Mouse (Mus musculus): ENCODE data around the gene Inpp5d. TPM values are rescaled to one million over a fixed set of nuclear protein-coding genes. Genes with fewer than 3 reads are reported as not detected.
"Not testable (repeated sequence)": the region's sequence is repeated elsewhere in the genome, so short reads cannot be mapped to it uniquely, and the experiment has no call there.

Inpp5d gene
- total RNA-seq, 2 experiments from 2014 or later, result 21.7 to 22.1 TPM

DNA sequence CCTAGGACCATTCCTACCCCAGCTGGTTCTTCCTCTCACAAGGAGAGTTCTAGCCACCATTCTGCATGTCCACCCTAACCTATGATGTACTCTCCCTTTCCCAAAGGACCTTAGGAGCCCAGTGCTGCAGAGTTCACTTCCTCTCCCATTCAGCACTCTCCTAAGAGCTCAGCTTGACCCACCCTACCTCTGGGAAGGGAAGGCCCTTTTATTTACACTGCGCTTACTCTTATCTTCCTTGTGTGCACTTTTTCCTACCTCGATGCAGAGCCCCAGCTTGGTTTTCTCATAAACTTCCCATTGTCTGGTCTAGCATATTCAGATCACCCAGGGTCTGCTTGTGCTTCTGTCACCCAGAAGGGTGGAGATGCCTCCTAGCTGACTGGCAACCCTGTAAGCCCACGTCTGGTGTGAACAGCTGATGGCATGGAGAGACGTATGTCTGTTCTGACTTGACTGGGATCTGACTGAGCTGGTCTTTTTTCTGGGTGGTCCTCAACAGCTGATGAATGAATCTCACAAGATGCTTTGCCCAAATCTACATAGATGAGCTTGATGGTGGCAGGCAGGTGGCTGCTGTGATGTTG lies 29.2 kb downstream of the Inpp5d start:
- intact Hi-C loops (cut with DNase I), result no loop called here
- DNase-seq (ENCODE audit: low spot score in 2 of 2), result no peak

DNA sequence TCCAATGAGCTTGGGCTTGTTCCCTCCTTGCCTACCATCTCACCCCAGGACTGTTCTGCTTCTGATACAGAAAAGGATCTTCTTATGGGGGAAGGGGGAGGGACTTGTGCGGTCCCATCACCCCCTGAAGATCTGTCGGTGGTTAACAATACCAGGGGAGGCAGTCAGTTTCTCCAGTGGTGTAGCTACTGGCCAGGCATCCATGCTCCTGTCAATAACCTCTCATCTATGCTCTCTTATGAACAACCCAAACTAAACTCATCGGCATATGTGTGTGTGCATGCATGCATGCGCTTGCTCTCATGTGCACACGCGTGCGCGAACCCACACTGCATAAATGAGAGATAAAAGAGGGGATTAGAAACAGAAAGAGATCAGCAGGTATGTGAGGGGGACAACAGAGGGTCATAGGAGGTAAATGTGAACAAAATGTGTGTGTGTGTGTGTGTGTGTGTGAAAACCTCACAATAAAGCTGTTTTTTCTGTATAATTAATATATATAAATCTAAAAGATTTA lies 29.9 kb downstream of the Inpp5d start:
- no peak for DNase-seq (ENCODE audit: low spot score in 2 of 2)

DNA sequence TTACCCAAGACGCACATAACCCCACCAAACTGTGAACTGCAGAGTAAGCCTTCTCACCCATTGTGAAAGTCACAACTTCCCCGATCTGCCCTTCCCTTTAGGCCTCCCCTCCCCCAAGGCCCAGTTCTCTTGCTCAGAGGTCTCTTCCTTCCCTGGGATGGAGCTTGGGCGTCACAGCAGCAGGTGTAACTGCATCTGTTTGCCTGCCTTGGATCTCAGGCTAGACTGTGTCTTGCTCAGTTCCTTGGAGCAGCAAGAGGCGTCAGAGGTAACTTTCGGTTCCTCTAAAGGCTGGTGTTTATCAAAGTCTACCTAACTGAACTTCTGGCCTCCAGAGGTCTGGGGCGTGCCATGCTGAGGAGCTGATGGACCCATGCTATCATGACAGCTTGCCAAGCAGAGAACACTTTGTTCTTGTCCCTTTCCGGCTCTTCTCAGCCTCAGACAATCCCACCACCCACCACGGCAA lies 30.5 kb downstream of the Inpp5d start:
- DNase-seq (ENCODE audit: low spot score in 2 of 2), result peak; percentile 23 to 62
- intact Hi-C loops (cut with DNase I), result no loop called here

More for the DNA sequence above, 29.9 kb downstream of the Inpp5d start:
- intact Hi-C loops (cut with DNase I), result no loop called here

DNA sequence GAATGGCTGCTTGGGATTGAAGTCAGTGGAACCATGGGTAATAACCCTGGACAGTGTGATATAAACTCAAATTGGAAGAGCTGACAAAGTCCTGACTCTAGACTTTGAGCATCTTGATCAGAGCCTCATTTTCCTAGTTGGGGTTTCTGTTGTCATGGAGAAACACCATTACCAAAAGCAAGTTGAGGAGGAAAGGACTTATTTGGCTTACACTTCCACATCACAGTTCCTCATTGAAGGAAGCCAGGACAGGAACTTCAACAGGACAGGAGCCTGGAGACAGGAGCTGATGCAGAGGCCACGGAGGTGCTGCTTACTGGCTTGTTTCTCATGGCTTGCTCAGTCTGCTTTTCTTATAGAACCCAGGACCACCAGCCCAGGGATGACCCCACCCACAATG lies 31.3 kb downstream of the Inpp5d start:
- DNase-seq (ENCODE audit: low spot score in 2 of 2), result no peak
- intact Hi-C loops (cut with DNase I), result no loop called here

DNA sequence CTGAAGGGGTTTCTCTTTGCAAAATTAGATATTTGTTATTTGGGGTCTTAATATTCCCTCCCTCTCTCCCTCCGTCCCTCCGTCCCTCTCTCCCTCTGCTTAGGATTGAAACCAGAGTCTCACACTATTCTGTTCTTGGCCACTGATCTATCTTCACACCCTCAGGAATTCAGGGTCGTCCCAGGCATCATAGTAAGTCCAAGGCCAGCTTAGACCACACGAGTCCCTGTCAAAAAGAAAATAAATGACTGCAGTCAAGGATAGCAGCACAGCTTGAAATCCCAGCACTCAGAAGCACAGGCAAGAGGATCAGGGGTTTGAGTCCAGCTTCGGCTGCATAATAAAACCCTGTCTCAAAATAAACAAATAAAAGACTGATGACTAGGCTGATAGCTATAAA lies 35.0 kb downstream of the Inpp5d start:
- no peak for DNase-seq (ENCODE audit: low spot score in 2 of 2)
- intact Hi-C loops (cut with DNase I), result no loop called here

DNA sequence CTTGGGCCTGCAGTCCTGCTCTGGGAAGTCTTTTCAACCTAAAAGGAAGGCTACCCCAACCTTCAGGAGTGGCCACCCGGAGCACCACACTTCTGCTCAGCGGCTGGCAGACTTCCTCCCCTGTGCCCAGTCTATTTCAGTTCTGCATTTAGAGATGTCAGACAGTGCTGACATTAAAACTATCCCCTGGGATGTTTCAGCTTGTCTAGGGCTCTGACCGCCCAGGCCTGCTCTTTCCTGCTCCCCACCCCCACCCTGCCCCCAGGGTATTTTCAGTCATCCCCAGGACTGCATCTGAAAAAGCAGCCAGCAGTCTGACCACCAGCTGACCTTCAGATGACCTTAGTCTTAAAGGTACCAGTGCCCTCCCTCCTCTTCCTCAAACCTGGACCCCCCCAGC lies 38.0 kb downstream of the Inpp5d start:
- DNase-seq (ENCODE audit: low spot score in 2 of 2), result peak; percentile 40 to 45
- intact Hi-C loops (cut with DNase I), result no loop called here

DNA sequence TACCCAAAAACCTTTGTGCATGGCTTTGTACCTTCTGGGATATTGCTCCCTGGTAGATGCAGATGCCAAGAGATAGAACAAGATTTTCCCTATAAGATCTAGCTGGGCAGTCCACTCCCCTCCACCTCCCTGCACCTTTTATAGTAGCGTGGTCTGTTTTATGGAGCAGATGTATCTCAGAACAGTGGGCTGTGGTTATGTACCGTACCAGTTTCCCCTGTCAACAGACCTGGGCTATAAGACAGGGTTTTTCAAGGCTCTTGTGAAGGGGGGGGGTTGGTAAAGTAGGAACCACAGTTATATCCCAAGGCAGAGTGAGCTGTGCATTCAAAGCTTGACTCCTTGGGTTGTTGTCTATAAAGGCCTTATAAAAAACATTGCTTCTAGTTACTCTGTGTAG lies 38.4 kb downstream of the Inpp5d start:
- intact Hi-C loops (cut with DNase I), result no loop called here
- DNase-seq (ENCODE audit: low spot score in 2 of 2), result no peak

DNA sequence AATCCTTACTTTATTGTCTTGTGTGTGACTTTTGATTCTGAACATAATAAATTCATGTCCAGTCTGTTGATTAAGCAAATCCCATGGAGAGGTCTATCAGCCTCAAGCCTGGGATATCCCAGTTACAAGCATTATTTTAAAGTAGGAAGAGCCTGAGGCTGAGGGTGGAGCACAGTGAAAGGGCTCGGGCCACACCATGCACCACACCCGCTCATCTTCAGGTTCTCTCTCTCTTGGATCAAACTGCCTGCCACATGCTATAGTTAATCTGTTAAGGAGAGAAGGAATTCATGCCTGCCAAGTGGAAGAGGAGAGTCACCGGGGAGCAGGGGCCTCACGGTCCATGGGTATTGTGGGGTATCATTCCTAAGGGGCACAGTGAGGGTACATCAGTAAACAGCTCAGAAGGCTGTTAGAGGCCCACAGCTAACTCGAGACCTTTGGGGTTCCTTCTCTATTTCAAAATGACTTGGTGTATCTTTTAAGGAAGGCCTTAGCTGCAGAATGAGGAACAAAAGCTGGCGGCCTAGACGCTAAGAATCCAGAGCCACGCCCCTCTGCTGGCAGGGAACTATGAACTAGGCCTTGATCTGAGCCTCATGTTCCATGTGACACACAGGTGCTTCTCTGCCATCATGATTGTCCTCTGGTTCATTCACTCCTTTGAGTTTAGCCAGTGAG lies 39.0 kb downstream of the Inpp5d start:
- intact Hi-C loops (cut with DNase I), result no loop called here

DNA sequence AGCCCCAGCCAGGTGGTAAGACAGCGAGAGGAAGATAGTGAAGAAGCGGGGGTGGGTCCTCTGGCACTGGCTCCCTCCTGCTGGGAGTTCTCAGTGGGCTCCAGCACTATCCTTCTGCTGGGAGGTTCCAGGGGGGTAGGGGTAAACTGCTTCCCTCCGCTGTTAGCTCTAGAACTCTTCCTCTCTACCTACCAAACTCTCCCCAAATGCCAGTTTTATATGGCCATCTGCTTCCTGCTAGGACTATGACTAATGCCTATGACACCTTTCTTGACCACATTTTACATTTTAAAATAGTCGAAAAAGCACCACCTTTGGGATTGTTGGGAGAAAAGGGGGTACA lies 39.5 kb downstream of the Inpp5d start:
- intact Hi-C loops (cut with DNase I), result no loop called here
- no peak for DNase-seq (ENCODE audit: low spot score in 2 of 2)

More for the DNA sequence above, 39.0 kb downstream of the Inpp5d start:
- peak; percentile 38 to 63 for DNase-seq (ENCODE audit: low spot score in 2 of 2)

DNA sequence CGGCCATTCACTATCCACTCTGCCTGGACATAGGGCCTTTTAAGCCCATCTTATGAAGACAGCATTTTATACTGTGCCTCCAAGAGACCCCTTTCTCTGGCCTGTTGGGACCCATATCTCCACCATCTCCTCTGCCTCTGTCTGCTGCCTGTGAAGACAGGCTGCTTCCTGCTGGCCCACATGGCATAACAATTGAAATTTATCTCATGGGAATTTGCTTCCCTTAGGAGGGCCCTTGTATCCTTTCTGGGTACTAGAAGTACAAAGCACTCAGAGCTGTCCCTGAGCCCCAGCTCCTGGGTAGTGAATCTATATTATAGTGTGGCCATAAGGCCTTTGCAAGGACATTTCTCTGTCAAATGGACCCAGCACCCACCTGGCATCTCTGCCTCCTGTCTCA lies 40.6 kb downstream of the Inpp5d start:
- intact Hi-C loops (cut with DNase I), result no loop called here
- no peak for DNase-seq (ENCODE audit: low spot score in 2 of 2)

DNA sequence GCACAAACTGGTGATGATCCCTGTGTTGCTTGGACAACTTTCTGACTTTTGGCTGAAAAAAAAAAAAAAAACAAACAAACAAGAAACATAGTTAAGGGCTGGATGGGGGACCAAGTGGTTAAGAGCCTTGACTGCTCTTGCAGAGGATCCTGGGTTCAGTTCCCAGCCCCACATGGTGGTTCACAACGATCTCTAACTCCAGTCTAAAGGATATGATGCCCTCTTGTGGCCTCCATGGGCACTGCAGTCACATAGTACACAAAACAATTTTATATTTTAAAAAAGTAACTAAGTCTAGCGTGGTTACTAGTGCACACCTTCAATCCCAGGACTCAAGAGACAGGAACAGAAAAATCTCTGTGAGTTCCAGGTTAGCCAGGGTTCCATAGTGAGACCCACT lies 43.9 kb downstream of the Inpp5d start:
- DNase-seq (ENCODE audit: low spot score in 2 of 2), result no peak
- intact Hi-C loops (cut with DNase I), result no loop called here

DNA sequence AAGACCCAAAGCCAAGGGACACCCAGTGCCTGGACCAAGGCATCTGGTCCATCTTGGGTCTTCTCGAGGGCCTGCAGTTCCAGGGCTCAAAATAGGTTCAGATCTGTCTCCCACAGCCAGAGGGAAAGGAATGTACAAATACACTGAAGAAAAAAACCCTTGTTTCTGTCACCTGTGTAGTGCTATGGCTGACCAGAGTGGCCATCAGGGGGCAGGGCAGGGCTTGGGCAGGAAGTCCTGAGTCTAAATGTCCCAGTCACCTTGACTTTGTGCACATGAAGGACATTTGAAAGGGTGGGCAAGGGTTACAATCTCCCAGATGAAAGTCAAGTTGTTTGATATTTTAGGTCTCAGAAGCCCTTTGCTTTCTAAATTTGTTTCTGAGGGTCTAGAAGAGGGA lies 46.9 kb downstream of the Inpp5d start:
- intact Hi-C loops (cut with DNase I), result no loop called here

DNA sequence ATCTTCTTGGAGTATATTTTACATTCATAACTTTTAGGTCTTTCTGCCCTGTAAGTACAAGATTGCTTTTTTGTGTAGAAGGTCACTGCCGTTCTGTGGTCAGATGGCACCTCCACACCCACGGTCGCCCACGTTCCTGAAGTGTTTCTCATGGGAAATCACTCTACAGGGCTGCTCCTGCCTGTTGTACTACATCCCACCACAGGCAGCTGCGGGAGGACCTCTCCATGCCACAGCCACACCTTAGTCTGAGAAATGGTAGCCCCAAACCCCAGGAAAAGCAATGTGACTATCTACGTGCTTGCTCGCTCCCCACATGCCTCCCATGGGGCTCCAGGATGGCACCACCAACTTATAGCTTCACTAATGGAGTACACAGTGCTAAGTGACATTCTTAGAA lies 48.2 kb downstream of the Inpp5d start:
- intact Hi-C loops (cut with DNase I), result no loop called here
- DNase-seq (ENCODE audit: low spot score in 2 of 2), result no peak

More for the DNA sequence above, 46.9 kb downstream of the Inpp5d start:
- no peak for DNase-seq (ENCODE audit: low spot score in 2 of 2)

DNA sequence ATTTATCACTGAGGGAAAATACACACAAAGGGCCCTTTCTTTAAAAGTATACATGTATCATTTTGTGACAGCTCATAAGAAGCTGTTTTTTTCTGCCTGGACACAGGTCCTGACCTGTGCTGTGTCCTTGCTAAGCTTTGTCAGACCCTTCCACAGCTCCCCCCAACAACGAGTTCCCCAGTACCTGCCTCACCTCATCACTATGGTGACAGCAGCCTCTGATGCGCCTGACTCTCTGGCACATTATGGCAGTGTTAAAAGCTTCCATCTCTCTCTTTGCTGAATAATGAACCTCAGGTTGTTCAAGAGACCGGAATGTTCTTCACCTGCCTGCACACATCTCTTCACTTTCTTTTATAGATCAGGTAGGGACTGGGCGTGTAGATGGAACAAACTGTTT lies 51.4 kb downstream of the Inpp5d start:
- intact Hi-C loops (cut with DNase I), result no loop called here
- DNase-seq (ENCODE audit: low spot score in 2 of 2), result no peak

DNA sequence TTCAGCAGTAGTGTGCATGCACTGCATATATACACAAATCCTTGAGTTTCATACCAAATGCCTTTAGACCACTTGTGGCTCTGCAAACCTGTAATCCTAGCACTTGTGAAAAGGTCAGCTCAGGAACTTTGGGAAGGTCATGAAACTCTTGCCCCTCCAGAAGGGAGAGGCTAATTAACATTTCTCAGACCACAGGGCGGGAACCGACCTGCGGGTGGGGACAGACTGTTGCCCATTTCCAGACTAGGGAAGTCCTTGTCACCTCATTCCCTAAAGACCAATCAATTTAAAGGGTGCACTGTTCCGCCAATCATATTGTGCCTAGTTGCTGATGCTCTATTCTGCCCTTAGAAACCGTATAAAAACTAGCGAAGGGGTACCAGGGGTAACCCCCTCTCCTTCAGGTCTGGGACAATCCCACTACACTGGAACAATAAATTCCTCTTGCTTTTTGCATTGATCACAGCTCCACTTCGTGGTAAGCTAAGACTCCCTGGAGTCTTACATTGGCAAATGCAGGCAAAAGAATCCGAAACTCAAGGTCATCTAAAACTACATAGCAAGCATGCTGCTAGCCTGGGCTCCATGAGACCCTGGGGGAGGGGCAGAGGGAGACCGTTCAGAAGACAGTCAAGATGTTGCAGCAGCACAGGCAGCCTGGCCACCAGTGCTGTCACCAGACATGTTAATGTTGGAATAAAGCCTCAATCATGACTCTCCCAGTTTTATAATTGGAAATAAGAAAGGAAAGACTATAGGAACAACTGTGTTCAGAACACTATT lies 53.9 kb downstream of the Inpp5d start:
- no peak for DNase-seq (ENCODE audit: low spot score in 2 of 2)
- intact Hi-C loops (cut with DNase I), result no loop called here

DNA sequence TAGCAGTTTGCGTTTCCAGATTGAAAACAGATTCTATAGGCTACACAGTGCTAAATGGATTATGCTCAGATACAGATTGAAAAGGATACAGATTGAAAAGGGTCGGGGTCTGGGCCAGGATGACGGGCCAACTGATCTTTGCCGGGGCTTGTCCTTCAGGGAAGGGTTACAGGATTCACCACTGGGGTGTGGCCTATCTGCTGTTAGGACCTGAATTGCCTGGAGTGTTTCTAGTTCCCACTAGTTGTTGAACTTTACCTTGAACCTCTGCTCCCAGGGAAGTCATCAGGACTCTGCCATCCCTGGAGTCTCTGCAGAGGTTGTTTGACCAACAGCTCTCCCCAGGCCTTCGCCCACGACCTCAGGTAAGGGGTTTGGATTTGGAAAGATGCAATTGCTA lies 55.9 kb downstream of the Inpp5d start:
- intact Hi-C loops (cut with DNase I), result no loop called here
- DNase-seq (ENCODE audit: low spot score in 2 of 2), result no peak

DNA sequence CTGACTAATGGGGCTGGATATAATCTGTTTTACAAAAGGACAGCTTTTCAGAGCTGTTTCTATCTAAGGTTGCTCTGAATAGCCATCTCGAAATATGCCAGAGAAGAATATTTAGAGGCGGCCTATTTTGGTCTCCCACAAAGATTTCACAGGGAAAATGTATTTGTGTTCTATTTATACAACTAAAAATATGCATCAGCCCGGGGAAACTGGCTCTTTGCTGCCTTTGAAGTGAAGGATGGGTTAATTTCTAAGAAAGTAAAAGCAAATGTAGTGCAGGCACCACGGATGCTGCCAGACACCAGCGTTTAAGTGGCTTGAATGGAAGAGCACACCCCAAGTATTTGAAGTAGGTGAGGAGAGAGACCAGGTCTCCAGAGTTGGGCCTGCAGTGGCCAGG lies 59.0 kb downstream of the Inpp5d start:
- DNase-seq (ENCODE audit: low spot score in 2 of 2), result peak; percentile 57 to 69
- intact Hi-C loops (cut with DNase I), result no loop called here

DNA sequence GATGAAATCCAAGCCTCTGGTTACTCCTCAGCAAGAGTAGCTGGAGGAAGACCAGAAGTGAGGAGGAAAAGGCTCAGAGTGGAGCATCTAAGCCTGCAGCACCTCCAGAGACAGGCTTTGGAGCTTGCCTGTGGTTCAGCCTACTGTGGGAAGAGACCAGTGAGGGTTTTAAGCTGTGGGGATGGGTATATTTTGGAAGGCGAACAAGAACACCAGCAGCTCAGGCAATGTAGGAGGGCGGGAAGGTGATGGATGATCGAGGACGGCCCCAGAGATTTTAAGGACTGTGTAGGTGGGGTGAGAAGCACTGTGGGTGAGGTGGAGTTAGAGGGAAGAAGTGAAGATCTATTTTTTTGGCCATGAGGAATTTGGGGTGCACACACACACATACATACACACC lies 60.8 kb downstream of the Inpp5d start:
- intact Hi-C loops (cut with DNase I), result no loop called here
- DNase-seq (ENCODE audit: low spot score in 2 of 2), result no peak

DNA sequence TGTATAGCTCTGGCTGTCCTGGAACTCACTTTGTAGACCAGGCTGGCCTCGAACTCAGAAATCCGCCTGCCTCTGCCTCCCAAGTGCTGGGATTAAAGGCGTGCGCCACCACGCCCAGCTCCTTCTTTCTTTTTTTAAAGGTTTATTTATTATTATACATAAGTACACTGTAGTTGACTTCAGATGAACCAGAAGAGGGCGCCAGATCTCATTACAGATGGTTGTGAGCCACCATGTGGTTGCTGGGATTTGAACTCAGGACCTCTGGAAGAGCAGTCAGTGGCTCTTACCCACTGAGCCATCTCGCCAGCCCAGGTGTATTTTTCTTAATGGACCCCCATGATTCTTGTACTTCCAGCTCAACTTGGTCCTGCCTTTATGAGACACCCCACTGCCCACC lies 62.4 kb downstream of the Inpp5d start:
- intact Hi-C loops (cut with DNase I); DNase-seq (ENCODE audit: low spot score in 2 of 2): not testable (repeated sequence)

DNA sequence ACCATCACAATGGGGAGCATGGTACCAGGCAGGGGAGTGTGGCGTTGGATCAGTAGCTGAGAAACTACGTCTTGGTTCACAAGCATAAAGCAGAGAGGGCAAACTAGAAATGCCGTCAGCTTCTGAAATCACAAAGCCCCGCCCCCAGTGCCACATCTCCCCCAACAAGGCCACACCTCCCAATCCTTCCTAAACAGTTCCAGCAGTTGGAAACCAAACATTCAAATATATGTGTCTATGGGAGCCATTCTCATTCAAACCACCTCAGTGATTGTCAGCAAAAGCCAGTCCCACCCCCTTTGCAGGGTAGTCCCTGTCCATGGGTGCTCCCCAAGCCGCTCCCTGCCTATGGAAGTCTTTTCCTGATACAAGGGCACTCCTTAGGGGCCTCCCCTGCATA lies 64.0 kb downstream of the Inpp5d start:
- no peak for DNase-seq (ENCODE audit: low spot score in 2 of 2)
- intact Hi-C loops (cut with DNase I), result no loop called here

DNA sequence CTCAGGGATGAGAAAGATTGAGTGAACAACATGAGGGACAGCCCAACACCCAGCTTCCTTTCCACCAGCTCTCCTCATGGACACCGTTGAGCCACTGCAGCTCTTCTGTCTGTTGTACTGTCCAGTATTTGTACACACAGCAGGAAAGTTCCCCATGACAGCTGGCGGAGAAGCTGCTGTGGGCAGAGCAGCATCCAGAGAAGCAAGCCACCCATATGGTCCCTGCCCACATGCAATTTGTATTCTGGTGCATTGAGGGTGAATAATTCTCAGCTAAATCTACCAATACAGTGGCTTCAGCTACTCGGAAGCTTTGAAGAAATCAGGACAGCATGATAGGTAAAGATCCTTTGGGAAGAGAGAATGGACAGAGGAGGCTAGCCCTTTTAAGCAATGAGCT lies 64.7 kb downstream of the Inpp5d start:
- peak in 1 of 2 experiments; percentile 62 for DNase-seq (ENCODE audit: low spot score in 2 of 2)
- intact Hi-C loops (cut with DNase I), result no loop called here

All from left cerebral cortex, postnatal 14 days (tissue).